Mouse (Mus musculus) naive thymus-derived CD4-positive, alpha-beta T cell, adult 2 months (primary cell): Measurements from ENCODE around the gene Gm8237.
"Not testable (repeated sequence)": the region's sequence is repeated elsewhere in the genome, so short reads cannot be mapped to it uniquely, and the experiment has no call there.

Experiments used
- DNase-seq: peaks from one replicate; pipeline ENCODE4 v3.0.0-alpha.2; 2011; ENCODE audit warnings: low read depth

Gm8237 gene

DNA sequence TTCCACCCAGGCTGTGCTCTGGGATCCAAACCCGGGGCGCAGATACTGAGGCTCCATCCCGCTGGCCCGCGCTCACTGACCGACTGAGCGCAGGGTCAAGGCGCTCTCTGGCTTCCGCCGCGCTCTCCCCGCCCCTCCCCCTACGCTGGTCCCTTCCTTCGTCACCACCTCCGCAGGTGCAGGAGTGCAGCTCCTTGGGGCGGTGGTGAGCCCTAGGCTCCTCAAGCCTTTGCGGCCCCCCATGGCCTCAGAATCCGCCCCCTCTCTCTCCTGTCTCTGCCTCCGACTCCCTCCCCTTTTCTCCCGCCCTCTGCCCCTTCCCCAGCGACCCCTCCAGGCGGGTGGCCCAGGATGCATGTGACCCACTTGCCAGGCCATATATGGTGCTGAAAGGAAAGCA, at the start of gene Gm8237:
Gene Gm8237, minus strand, starts transcription at position 142 of the 400 bp plus-strand sequence.
- DNase-seq: not testable (repeated sequence)

- DNase-seq: not testable (repeated sequence)
Measured at GRCm38 (mm10) chr14:5923276-5923675, 43.1 kb upstream of the Gm8237 start.

DNA sequence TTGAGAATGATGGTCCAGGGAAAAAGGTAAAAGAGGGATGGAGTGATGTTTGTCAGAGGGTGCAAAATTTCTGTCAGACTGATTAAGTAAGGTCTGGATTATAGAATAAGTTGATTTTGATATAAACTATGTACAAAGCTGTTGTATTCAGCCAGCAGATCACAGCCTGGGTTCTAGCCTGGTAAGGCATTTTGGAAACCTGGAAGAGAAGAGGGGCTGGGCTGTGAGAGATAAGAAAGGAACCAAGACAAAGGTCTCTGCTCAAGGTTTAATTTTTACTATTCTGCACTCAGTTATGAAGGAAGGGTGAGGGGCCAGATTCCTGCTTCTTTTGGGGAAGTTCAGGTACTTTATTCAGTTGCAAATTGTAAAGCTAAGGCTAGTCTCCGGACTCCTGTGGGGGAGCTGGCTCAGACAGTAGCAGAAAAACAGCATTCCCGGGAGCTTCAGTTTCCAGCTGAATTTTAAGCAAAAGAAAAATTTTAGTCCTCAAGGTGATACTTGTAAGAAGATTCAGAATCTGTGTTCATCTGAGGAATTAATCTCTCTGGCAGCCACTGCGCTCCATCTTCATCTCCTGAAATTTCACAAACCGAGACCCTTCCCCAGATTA, 38.3 kb upstream of the Gm8237 start:
- DNase-seq: not testable (repeated sequence)

DNA sequence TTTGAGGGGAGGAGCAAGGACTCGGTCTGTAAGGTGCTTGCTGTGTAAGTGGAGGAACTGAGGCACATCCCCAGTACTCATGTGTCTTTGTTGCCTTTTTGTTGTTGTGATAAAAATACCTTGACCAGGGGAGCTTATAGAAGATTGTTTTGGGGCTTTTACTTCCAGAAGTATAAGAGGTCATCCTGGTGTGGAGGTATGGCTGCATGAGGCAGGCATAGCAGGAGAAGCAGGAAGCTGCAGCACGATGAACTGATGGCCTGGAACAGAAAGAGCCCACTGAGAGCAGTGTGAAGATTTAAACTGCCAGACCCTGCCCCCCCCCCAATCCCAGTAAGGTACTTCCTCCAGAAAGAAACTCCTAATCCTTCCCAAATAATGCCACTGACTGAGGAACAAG, 33.5 kb upstream of the Gm8237 start:
- not testable (repeated sequence) for DNase-seq

GRCm38 (mm10) chr14:5879791-5880190, 391 bp downstream of the Gm8237 start:
- DNase-seq: not testable (repeated sequence)

- not testable (repeated sequence) for DNase-seq
Measured at GRCm38 (mm10) chr14:5879136-5879535, 1.0 kb downstream of the Gm8237 start.

- not testable (repeated sequence) for DNase-seq
Measured at GRCm38 (mm10) chr14:5855911-5856310, 24.3 kb downstream of the Gm8237 start.

- not testable (repeated sequence) for DNase-seq
Measured at GRCm38 (mm10) chr14:5830229-5830628, 50.0 kb downstream of the Gm8237 start, which contains the start of gene Gm3424. Gm3424 (minus strand) TSS chr14:5830329.

GRCm38 (mm10) chr14:5812699-5813356, 67.4 kb downstream of the Gm8237 start:
- not testable (repeated sequence) for DNase-seq
